Mouse (Mus musculus): Measurements from ENCODE around the gene A4galt. TPM values are rescaled to one million over a fixed set of nuclear protein-coding genes. Genes with fewer than 3 reads are reported as not detected.

Gene A4galt
- polyA plus RNA-seq, 1 experiment: 3.7 TPM

DNA sequence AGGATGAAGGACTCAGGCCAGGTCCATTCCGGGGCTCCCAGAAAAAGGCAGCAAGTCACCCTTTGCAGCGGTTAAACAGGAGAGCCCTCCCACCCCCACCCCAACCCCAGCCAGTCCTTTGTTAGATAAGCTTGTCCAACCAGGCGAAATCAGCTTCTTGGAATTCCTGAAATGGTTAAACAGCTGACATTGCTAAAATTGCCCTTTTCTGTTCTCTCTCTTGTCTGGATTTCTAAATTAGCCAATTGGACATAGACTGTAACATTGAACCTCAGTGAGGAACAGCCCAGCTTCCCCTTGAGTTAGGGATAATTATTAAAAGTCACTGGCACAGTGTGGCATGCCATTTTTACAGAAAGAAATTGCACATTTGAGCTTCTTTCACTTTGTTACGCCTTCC lies 49.2 kb downstream of the A4galt start:
- no peak overlapping the region for H3K4me3 ChIP-seq (replicated peaks; ENCODE audit: insufficient read depth, low read depth, low read length)
- DNase-seq: no peak
- 84% methylated on average over 4 of the region's 4 CpGs for WGBS
- TF ChIP-seq CTCF (IDR thresholded peaks at IDR 0.05; ENCODE audit: borderline replicate concordance, insufficient read depth, low read depth, low read length) (no peak), POLR2A (IDR thresholded peaks at IDR 0.05; ENCODE audit: borderline replicate concordance, insufficient read depth, low read length) (no peak)
- no peaks in the 10 kb centered on the region for H3K27me3 ChIP-seq (ENCODE audit: control insufficient read depth, insufficient read depth, low read length)
- no peak overlapping the region for H3K27ac ChIP-seq (ENCODE audit: insufficient read depth, low read length)
- no peaks in the 10 kb centered on the region for H3K4me1 ChIP-seq (ENCODE audit: control insufficient read depth, insufficient read depth, low read length)

DNA sequence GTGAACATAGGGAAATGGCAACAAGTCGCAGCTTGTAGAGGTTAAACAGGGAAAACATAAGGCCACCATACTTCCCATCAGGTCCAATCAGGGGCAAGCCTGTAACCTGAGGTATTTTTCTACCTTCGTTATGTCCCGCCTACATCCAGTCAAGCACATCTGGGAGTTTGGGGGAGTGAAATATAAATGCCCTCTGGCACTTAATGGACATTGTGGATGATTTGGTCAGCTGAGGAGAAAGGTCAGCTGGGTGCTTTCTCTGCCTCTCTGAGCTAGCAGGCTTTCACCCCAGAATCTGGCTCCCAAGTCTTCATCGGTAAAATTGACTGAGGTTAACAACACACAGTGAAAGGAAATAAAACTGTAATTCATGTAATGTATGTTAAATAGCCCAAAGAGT lies 58.2 kb downstream of the A4galt start:
- Histone ChIP-seq H3K4me3 (replicated peaks; ENCODE audit: insufficient read depth, low read depth, low read length) (no peak overlapping the region), H3K27ac (ENCODE audit: insufficient read depth, low read length) (no peak overlapping the region), H3K4me1 (ENCODE audit: control insufficient read depth, insufficient read depth, low read length) (no peaks in the 10 kb centered on the region), H3K27me3 (ENCODE audit: control insufficient read depth, insufficient read depth, low read length) (no peaks in the 10 kb centered on the region)
- DNase-seq: no peak
- 94% methylated on average over 4 of the region's 4 CpGs for WGBS
- no peak for TF ChIP-seq POLR2A (IDR thresholded peaks at IDR 0.05; ENCODE audit: borderline replicate concordance, insufficient read depth, low read length)
- TF ChIP-seq CTCF (IDR thresholded peaks at IDR 0.05; ENCODE audit: borderline replicate concordance, insufficient read depth, low read depth, low read length): no peak

DNA sequence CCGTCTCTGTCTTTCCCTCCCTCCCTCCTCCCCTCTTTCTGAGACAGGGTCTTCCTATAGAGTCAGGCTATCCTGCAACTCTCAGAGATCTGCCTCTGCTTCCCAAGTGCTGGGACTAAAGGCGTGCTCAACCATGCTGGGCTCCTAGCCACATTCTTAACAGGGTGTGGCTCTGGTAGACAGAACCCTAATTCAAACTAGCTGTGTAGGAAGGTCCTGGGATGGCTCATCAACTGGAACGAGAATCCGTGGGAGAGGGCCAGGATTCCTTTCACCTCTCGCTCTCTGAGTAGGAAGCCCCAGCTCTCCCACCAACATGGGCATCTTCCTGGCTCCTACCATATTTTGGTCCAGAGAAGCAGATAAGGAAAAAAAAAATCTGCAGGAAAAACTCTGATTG lies 69.2 kb downstream of the A4galt start:
- 61% methylated on average over 5 of the region's 5 CpGs for WGBS
- TF ChIP-seq CTCF (IDR thresholded peaks at IDR 0.05; ENCODE audit: borderline replicate concordance, insufficient read depth, low read depth, low read length) (no peak), POLR2A (IDR thresholded peaks at IDR 0.05; ENCODE audit: borderline replicate concordance, insufficient read depth, low read length) (no peak)
- Histone ChIP-seq H3K27me3 (ENCODE audit: control insufficient read depth, insufficient read depth, low read length) (no peaks in the 10 kb centered on the region), H3K4me1 (ENCODE audit: control insufficient read depth, insufficient read depth, low read length) (no peaks in the 10 kb centered on the region), H3K4me3 (replicated peaks; ENCODE audit: insufficient read depth, low read depth, low read length) (no peak overlapping the region), H3K27ac (ENCODE audit: insufficient read depth, low read length) (no peak overlapping the region)
- no peak for DNase-seq

DNA sequence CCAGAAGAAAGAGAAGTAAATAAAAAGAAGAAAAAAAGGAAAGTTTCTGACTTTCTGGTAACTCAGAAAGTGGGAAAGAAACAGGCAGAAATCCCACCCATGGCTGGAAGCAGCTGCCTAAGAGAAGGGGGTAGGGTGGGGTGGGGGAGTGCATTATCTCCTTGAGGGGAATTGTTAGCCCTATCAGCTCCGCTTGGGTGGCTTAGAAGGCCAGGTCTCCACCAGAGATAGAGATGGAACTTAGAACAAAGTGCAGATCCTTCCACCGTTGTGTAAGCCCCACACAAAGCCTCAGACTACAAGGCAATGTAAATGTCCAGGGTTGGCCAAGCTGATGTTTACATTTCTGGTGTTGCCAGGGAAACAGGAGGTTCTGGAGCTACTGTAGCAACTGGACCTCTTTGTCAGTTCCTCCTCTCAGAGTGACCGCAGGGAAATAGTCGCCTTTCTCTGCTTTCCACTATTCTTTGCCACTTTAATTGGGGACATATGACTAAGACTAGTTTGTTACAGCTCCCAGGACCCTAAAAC lies 69.7 kb downstream of the A4galt start:
- no peak overlapping the region for H3K27ac ChIP-seq (ENCODE audit: insufficient read depth, low read length)
- H3K27me3 ChIP-seq (ENCODE audit: control insufficient read depth, insufficient read depth, low read length): no peaks in the 10 kb centered on the region
- no peak overlapping the region for H3K4me3 ChIP-seq (replicated peaks; ENCODE audit: insufficient read depth, low read depth, low read length)
- no peaks in the 10 kb centered on the region for H3K4me1 ChIP-seq (ENCODE audit: control insufficient read depth, insufficient read depth, low read length)
- DNase-seq: no peak
- 61% methylated on average over 4 of the region's 4 CpGs for WGBS
- no peak for TF ChIP-seq CTCF (IDR thresholded peaks at IDR 0.05; ENCODE audit: borderline replicate concordance, insufficient read depth, low read depth, low read length)
- no peak for TF ChIP-seq POLR2A (IDR thresholded peaks at IDR 0.05; ENCODE audit: borderline replicate concordance, insufficient read depth, low read length)

DNA sequence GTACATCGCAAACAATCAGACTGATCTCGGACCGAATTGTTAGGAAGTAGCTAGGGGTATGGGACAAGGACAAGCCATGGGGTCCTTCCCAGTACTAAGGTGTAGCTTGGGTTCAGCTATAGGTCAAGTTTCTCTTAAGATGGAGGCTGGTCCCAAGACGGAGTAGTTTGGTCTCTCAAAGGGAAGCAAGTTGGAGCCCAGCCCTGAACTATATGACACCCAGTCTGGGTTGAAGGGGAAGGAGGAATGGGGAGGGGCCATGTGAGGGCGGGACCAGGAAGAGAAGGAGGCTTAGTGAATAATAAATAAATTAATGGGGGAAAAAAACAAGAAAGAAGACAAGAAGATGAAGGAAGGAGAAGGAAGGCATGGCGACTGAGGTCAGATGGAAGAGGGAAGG lies 71.6 kb downstream of the A4galt start:
- TF ChIP-seq POLR2A (IDR thresholded peaks at IDR 0.05; ENCODE audit: borderline replicate concordance, insufficient read depth, low read length): no peak
- TF ChIP-seq CTCF (IDR thresholded peaks at IDR 0.05; ENCODE audit: borderline replicate concordance, insufficient read depth, low read depth, low read length): no peak
- no peak overlapping the region for H3K27ac ChIP-seq (ENCODE audit: insufficient read depth, low read length)
- no peak overlapping the region for H3K4me3 ChIP-seq (replicated peaks; ENCODE audit: insufficient read depth, low read depth, low read length)
- H3K4me1 ChIP-seq (ENCODE audit: control insufficient read depth, insufficient read depth, low read length): no peaks in the 10 kb centered on the region
- DNase-seq: no peak
- H3K27me3 ChIP-seq (ENCODE audit: control insufficient read depth, insufficient read depth, low read length): no peaks in the 10 kb centered on the region
- 90% methylated on average over 6 of the region's 6 CpGs for WGBS

Other genes starting within 250 kb of the A4galt start
- 0.67 and 0.80 TPM in 2 replicates for gene Nfam1, start 218.5 kb downstream of the A4galt start, polyA plus RNA-seq (2012; rRNA removed)
- 16.5 and 19.2 TPM in 2 replicates for gene Serhl, start 162.3 kb downstream of the A4galt start, polyA plus RNA-seq (2012; rRNA removed)
- gene Rrp7a, start 129.0 kb downstream of the A4galt start, polyA plus RNA-seq (2012; rRNA removed): 109 and 114 TPM in 2 replicates
- gene Poldip3, start 102.4 kb downstream of the A4galt start, polyA plus RNA-seq (2012; rRNA removed): 73.3 and 74.1 TPM in 2 replicates
- 63.5 and 68.6 TPM in 2 replicates for gene Cyb5r3, start 79.2 kb downstream of the A4galt start, polyA plus RNA-seq (2012; rRNA removed)
- 19.9 and 21.5 TPM in 2 replicates for gene Arfgap3, start 98.5 kb upstream of the A4galt start, polyA plus RNA-seq (2012; rRNA removed)
- gene Pacsin2, start 212.8 kb upstream of the A4galt start, polyA plus RNA-seq (2012; rRNA removed): 84.7 and 94.9 TPM in 2 replicates